Comparison of ENCODE assay signal across 14 mouse cellular contexts in the genomic region with DNA sequence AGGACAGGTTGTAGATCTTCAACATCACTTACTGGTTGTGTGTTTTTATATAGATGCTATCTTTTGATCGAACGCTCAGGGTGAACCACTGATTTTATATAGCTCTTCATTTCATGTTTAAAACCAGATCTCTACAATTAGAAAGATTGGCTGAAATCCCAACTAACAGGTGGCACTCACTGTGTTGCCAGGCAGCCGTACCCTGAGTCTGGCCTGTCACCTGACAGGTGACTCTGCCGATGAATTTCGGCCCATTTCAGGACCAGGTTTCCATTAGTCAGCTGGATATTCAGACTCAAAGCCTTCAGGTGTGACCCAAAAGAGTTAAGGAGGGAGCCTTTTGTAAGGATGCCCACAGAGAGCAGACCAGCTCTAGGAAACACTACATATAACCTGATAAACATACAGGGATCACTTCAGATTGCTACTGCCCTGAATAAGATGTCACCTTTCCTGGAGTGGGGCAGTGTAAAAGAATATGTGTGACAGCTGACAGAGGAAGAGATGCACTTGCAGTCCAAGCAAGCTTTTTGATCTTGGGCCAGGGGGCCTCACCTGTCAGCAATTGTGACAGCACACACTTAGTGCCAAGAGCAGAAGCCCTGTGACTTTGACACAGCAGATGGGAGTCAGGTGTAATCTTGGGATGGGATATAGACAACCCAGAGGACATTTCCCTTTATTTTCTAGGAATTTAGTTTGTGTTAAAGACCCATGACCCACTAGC.
"Had no signal": no experiment of that assay in that cellular context is flagged by ENCODE, and none has a peak within 500 bp of the region (broad histone marks: within the 10 kb centered on the region; RNA-seq: fewer than 3 reads in every experiment).

No protein-coding gene starts in this region.

- H3K4me2 ChIP-seq: limb, embryonic 15.5 days; liver, embryonic 12.5 days; lung, embryonic 14.5 days; midbrain, embryonic 11.5 days; midbrain, embryonic 15.5 days; neural tube, embryonic 13.5 days had no signal

- H3K9me3 ChIP-seq: limb, embryonic 15.5 days; liver, embryonic 12.5 days; megakaryocyte, embryonic 14.5 days; neural tube, embryonic 13.5 days had no signal

- H3K4me1 ChIP-seq: limb, embryonic 15.5 days; liver, embryonic 12.5 days; megakaryocyte, embryonic 14.5 days; midbrain, embryonic 15.5 days; neural tube, embryonic 13.5 days had no signal

- H3K9ac ChIP-seq: limb, embryonic 15.5 days; liver, embryonic 12.5 days; lung, embryonic 14.5 days; midbrain, embryonic 15.5 days; neural tube, embryonic 13.5 days had no signal

- H3K4me3 ChIP-seq: layer of hippocampus, adult 2 months; limb, embryonic 15.5 days; liver, embryonic 12.5 days; megakaryocyte, embryonic 14.5 days; midbrain, embryonic 15.5 days; neural tube, embryonic 13.5 days had no signal

- H3K27me3 ChIP-seq: limb, embryonic 15.5 days; liver, embryonic 12.5 days; megakaryocyte, embryonic 14.5 days; midbrain, embryonic 15.5 days; neural tube, embryonic 13.5 days had no signal

- ATAC-seq: liver, embryonic 12.5 days; midbrain, embryonic 15.5 days had no signal

- H3K36me3 ChIP-seq: limb, embryonic 15.5 days; liver, embryonic 12.5 days; midbrain, embryonic 15.5 days; neural tube, embryonic 13.5 days had no signal

- DNase-seq: kidney, postnatal 10 days; kidney, postnatal 4 days; lung, embryonic 14.5 days; lung, postnatal 10 days; right cerebral cortex, postnatal 14 days; thymus, postnatal 36 days had no signal

- H3K27ac ChIP-seq: layer of hippocampus, adult 2 months; limb, embryonic 15.5 days; liver, embryonic 12.5 days; macrophage; midbrain, embryonic 15.5 days; neural tube, embryonic 13.5 days had no signal
